ENCODE assay signal across 1 mouse cellular context in genomic region chr8:70636838-70637237, GRCm38 (mm10).
TF ChIP-seq lines count a peak whose summit lies in the region.

No protein-coding gene starts in this region.

TF ChIP-seq in CH12.LX, 34 proteins besides CTCF, POLR2A, EP300 and RAD21 (continued from another document):
- TF ChIP-seq MXI1 (IDR thresholded peaks at IDR 0.05; ENCODE audit: low read depth, low read length), result peak; percentile 42; the same call in 1 of the 2 replicates
- TF ChIP-seq BHLHE40 (IDR thresholded peaks at IDR 0.05; ENCODE audit: low read depth, low read length), result peak; percentile 47
- no peak for TF ChIP-seq JUND (conservative IDR thresholded peaks at IDR 0.05; ENCODE audit: low read depth, low read length)
- peak; percentile 64; the same call in 1 of the 2 replicates for TF ChIP-seq SIN3A (IDR thresholded peaks at IDR 0.05; ENCODE audit: low read length)
- TF ChIP-seq MAZ (IDR thresholded peaks at IDR 0.05; ENCODE audit: low read depth, low read length), result 0 out of 2 replicates have a peak, but pooled peaks have one; percentile 40
- peak; percentile 67; the same call in 1 of the 2 replicates for TF ChIP-seq CHD2 (IDR thresholded peaks at IDR 0.05; ENCODE audit: low read length)
- TF ChIP-seq ETS1 (conservative IDR thresholded peaks at IDR 0.05; ENCODE audit: low read depth, low read length), result peak; percentile 58; the same call in 1 of the 2 replicates
- TF ChIP-seq JUN (IDR thresholded peaks at IDR 0.05; ENCODE audit: insufficient read depth, low read depth, low read length), result no peak
- peak; percentile 51 for TF ChIP-seq IRF4 (IDR thresholded peaks at IDR 0.05; ENCODE audit: low read depth, low read length)
